Mouse (Mus musculus) liver, adult 2 months (tissue): ENCODE measurements around the gene Slamf9.

Source experiments
- CTCF ChIP-seq: fragments of 200-500 bp; IDR thresholded peaks from 2 replicates; pipeline ENCODE4 v1.5.1; 2011; ENCODE audit warnings: low read depth, low read length, control low read depth
- POLR2A ChIP-seq: fragments of 200-500 bp; IDR thresholded peaks from 2 replicates; pipeline ENCODE4 v1.6.1; 2011; ENCODE audit warnings: low read length, control low read depth; ENCODE audit not compliant: insufficient read depth; ENCODE audit errors: extremely low read depth

DNA sequence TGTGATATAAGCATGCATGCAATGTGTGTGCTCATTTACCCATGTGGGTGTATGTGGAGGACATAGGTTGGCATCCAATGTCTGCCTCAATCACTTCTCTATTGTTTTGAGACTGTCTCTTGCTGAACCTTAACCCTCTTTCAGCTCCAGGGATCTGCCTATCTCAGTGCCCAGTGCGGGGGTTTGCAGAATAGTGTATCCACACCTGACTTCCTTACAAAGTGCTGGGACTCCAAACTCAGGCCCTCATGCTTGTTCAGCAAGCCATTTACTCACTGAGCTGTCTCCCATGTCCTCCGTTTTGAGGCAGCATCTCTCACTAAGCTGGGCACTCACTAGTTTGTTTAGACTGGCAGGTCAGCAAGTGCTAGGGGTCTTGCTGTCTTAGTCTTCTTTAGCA, 36.5 kb upstream of the Slamf9 start:
- TF ChIP-seq CTCF = no peak
- no peak for TF ChIP-seq POLR2A
